Mouse (Mus musculus) inflammation-experienced regulatory T-cells, adult 6 months (primary cell): Measurements from ENCODE around the gene Glg1. TPM values are rescaled to one million over a fixed set of nuclear protein-coding genes. Genes with fewer than 3 reads are reported as not detected.
"Not testable (repeated sequence)": the region's sequence is repeated elsewhere in the genome, so short reads cannot be mapped to it uniquely, and the experiment has no call there.

Source experiments
- ATAC-seq: one replicate; pipeline ENCODE4 v1.8.0; 2017
- polyA plus RNA-seq, 3 experiments: library from polyadenylated mRNA; unstranded; fragments of 100-300 nt; shearing (Covaris generic); gene quantifications; one replicate each; pipeline ENCODE4 v1.2.1; 2017

Glg1 gene
- polyA plus RNA-seq, 3 experiments from 2014 or later, result 25.2 to 37.5 (median 28.5) TPM

DNA sequence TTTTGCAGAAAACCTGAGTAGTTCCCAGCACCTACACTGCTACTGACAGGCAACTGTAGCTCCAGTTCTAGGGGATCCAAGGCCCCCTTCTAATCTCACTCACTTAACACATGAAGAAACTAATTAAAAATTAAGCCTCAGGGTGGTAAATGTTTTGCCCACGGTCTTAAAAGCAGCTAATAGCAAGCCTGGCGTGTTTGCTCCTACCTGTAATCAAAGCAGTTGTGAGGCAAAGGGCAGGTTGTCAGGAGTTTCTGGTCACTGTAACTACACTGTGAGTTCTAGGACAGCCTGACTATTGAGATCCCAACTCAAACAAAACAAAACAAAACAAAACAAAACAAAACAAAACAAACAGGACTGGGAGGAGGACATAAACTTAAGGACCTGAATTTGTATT lies 8.9 kb downstream of the Glg1 start:
- ATAC-seq, result no peak

DNA sequence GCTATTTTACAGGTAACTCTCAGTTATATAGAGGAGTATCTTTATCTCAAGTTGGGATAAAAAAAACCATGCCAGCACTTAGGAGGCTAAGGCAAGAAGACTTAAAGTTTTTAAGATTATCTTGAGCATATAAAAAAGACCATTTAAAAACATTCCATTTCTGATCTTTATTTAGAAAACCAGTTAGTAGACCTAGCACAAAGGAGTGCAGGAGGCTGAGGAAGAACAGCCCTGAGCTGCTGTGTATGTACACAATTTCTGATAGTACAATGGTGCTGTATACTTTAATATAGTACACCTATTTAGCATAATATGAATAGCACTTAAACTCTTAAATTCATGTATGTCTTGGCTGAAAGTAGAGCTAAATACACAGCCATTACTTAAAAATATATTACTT lies 10.9 kb downstream of the Glg1 start:
- no peak for ATAC-seq

DNA sequence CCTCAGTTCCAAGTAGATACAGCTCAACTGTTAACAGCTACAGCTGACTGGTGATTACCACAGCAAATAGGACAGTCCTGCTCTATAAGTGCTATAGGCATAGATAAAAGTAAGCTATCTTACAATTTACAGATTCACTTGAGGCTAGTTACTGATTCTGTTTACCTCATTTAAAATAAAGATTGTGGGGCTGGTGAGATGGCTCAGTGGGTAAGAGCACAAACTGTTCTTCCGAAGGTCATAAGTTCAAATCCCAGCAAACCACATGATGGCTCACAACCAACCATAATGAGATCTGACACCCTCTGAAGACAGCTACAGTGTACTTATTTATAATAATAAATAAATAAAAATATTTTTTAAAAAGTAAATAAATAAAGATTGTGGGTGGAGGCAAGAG lies 12.2 kb downstream of the Glg1 start:
- ATAC-seq, result not testable (repeated sequence)

DNA sequence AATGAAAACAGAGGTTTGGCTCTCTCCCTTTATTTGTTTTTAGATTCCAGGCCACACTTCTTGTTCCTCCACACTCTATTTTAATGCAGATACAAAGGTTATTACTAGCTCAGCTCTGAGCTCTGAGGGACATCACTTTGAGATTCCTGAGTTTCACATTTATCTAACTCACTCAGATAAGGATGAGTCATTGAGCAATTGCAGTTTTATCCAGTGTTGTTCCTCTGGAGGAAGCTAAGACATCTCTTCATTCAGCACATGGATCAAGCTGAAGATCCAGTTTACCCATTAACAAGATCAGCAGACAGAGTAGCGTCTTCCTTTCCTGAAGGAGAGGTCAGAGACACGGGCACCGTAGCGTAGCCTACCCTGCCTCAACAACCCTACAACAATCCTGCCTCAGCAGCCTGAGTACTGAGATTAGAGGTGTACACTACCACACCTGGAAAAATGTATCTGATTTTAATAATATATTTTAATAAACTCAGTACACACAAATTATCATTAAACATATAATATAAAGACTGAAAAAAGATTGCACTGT lies 12.7 kb downstream of the Glg1 start:
- no peak for ATAC-seq

DNA sequence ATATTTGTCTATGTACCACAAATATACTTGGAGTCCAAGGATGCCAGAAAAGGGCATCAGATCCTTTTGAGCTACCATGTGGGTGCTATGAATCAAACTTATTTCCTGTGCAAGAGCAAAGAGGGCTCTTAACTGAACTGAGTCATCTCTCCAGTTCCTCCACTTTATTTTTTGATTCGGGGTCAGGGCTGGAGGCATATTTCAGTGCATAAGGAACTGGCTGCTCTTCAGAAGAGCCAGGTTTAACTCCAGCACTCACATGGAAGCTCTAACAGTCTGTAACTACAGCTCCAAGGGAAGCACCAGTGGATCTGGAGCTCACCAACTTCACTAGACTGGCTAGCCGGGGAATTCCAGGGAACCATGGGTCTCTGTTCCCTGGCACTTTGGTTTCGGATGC lies 21.7 kb downstream of the Glg1 start:
- no peak for ATAC-seq

DNA sequence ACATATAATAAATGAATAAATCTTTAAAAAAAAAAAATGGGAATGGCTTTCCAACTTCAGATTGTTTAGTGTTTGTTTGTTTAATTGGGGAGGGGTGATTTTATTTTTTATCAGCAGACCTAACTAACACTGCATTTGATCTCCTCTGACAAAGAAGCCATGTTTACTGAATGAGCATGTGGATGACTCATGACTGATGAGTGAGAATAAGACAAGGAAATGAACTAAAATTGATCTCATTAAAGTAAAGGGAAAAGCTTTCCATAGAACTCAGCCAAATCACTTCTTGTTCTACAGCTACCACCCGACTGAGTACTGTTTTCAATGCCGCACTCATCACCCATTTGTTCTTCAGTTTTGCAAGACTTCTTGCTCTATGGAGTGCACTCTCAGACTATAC lies 25.3 kb downstream of the Glg1 start:
- no peak for ATAC-seq

DNA sequence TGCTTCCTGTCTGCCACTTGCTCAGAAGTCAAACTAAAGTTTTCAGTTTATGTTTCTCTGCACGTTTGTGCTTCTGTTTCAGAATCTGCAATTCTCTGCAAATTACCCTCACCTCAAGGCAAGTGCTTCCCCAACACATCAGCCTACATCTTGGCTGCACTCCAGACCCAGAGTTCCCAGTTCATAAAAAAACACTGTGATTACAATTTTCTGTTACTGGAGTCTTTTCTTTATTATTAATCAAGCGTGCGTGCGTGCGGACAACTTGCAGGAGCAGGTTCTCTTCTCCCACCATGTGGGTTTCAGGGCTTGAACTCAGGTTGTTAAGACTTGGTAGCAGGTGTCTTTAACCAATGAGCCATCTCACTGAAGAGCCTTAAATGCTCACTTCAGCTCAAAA lies 34.9 kb downstream of the Glg1 start:
- no peak for ATAC-seq

DNA sequence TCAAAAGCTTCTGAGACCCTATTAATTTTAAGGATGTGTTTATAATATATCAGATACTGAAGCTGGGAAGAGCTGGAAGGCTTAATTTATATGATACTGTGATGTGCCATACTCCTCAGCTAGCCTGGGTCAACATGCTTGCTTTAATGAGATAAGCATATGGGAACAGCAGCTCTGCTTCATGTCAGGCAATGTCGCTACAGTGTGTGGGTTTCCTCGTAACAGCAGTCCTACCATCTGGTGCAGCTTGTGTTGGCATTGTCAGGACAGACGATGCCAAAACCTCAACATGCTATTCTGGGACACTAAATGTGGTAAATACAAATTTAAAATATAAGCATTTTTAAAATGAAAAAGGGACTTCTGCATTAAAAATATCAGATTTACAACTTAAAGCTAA lies 40.9 kb downstream of the Glg1 start:
- no peak for ATAC-seq

DNA sequence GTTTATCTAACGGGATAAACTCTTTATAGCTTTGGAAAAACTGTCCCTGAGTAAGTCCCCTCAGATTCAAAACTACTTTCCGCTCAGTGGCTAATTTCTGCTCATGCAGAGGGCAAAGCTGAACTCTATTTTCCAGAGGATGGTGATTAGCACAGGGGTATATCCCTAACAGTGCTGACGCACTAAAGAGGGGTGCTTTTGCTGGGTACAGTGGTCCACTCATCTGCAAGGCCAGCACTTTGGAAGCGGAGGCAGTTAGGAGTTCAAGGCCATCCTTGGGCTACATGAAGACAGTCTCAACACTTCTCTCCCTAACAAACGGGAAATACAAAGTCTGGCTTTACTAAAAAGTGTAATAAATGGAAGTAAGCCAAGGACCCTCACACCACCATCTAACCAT lies 45.6 kb downstream of the Glg1 start:
- no peak for ATAC-seq

DNA sequence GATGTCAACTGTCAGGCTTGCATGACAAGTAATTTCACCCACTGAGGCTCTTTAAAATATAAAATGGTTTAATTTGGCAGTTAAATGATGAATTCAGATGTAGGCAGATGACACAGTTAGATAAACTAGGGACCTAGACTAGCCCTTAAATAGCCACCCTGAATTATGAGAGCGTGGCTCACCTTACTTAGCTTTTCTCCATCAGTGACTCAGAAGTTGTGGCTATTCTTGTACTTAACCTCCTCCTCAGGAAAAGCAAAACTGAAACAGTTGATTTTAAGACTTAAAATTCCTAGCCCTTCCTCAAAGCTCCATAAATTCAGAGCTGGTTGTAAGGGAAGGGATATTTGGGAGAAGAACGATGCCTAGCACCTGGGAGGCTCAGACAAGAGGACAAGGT lies 47.8 kb downstream of the Glg1 start:
- ATAC-seq, result no peak

DNA sequence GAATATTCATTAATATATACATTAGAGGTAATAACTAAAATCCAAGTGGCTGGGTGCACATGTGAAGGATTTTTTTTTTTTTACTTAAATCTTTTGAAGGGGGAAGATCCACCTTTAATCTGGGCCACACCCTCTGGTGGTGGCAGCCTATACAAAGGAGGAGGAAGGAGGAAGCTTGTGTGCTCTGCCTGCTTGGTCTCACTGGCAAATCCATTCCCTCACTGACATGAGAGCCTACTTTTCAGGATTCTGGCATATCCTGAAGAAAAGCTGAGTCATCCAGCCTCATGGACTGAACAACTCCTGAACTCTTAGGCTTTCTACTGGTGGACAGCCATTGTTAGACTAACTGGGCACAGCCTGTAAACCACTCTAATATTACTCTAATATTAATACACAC lies 49.1 kb downstream of the Glg1 start:
- ATAC-seq, result no peak

DNA sequence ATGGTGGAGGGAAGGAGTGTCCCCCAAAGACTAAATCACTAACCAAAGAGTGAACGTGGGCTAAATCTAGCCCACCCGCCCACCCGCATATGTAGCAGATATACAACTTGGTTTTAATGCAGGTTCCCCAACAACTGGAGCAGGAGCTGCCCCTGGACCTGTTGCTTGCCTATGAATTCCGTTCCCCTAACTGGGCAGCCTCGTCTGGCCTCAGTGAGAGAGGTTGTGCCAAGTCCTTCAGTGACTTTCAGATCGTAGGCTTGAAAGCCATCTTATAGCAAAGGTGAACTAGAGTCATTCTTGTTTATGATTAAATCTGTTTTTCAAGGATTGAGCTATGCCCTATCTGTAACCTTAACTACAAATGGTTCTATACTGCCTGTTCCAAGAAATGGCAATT lies 52.7 kb downstream of the Glg1 start:
- no peak for ATAC-seq

DNA sequence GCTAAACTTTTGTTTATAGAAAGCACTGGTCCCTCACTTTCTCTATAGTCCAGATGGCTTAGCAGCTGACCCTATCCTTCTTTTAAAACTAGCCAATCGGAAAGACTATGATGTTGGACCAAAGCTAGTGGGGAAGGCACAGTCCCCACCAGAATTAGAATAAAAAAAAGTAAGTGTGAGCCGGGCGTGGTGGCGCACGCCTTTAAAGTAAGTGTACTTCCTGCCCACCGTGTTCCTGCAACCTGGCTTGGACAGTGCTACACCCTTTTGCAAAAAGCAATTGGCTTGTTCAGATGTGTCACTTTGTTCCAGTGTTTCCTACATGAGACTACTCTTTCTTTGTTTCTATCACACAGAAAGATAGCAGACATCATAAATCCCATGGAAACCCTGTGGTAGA lies 54.0 kb downstream of the Glg1 start:
- no peak for ATAC-seq

DNA sequence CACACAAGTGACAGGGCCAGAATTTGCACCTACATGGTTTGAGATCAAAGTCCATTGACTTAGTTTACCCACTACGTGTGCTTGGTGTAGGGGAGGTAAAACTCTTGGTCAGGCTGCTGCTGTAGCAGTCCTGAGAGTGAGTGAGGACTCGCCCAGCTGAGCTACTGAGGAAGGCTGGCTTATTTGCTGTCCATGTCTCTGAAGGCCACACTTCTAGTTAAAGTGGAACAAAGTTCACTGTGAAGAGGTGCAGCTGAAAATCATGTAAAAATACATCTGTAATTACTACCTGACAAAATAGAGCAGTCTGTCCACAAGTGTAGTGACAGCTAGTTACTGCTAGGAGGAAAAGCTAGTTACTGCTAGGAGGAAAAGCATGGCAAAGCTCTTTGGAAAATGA lies 55.7 kb downstream of the Glg1 start:
- no peak for ATAC-seq

DNA sequence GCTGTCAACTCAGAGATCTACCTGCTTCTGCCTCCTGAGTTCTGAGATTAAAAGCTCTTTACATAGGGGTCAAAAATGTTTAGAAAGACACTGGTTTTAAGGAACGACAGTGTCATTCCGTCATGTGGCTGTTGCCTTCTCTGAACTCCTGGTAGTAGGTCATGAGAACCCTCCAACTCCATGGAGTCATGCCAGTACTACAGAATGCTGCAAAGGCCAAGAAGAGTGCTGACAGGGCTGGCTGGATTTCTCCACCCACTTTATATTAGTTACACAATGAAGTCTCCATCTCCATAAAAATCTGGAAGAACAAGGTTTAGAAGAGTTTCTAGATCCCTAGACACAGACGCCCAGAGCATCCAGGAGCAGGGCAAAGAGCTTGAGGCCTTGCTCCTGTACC lies 61.0 kb downstream of the Glg1 start:
- ATAC-seq, result no peak

DNA sequence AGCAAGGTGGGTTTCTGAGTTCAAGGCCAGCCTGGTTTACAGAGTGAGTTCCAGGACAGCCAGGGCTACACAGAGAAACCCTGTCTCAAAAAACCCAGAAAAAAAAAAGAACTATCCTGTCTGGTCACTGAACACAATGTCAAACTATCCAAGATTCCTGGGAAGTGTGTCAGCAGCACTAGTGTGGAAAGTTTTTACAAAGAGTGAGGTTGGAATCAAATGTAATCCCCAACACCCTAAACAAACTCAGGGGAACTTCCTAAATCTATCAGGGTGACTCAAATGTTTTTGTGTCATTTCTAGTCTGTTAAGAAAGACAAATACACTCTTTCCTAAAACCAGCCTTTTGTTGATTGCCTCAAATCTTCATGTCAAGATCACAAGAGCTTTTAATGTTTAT lies 62.8 kb downstream of the Glg1 start:
- ATAC-seq, result no peak

DNA sequence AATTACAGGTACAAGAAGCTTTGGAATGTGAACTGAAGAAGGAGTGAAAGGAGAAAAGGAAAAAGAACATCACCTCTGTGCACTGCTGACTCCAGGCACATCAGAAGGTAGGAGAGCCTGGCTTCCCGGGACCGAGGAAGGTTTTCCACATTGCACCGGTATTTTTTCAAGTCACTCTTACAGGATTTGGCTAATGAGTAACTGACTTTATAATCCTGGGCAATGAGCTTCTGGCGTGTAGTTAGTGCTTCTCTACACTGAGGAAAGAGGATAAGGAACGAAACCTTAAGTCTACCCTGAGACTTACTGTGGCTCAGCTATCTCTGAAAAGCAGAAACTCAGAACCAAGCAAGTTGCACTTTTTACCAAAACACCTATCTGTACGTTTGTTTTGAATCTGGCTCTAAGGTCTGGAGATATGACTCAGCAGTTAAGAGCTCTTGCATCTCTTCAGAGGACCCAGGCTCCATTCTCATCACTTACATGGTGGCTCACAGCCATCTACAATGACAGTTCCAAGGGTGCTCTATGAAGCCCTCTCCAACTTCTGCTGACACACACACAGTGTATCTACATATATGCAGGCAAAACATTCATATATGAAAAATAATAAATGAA lies 70.3 kb downstream of the Glg1 start:
- ATAC-seq, result no peak

DNA sequence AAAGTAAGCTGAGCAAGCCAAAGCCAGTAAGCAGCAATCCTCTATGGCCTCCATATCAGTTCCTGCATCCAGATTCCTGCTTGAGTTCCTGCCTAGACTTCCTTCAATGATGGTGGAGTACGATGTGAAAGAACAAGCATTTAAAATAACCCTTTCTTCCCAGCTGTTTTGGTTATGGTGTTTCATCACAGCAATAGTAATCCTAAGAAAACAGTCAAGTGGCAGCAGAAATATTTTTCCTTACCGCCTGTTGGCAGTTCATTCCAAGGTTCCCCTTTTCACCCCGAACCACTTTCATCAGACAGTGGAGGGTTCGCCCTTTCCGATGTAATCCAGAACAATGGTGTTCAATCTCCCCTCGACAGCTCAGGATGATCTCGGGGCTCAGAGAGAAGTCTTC lies 71.5 kb downstream of the Glg1 start:
- no peak for ATAC-seq

DNA sequence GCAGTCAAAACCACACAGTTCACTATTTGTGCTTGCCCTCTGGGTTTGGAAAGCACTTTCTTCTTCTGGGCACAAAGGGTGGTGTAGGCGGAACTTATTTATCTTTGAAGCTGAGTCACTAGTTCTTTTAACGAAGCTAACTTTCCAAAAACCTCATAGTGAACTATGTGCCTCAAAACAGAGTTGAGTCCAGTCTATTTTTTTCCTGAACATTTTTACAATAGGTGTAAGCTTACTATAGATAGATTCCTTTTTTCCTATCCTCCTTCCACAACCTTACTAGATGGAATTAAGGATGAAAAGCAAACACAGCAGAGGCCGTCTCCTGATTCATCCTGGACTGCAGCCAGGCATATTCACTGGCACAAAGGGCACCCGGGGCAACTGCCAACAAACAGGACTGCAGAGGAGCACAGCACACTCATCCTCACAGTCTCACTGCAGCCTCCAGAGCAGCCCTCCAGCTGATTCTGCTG lies 73.5 kb downstream of the Glg1 start:
- ATAC-seq, result no peak

DNA sequence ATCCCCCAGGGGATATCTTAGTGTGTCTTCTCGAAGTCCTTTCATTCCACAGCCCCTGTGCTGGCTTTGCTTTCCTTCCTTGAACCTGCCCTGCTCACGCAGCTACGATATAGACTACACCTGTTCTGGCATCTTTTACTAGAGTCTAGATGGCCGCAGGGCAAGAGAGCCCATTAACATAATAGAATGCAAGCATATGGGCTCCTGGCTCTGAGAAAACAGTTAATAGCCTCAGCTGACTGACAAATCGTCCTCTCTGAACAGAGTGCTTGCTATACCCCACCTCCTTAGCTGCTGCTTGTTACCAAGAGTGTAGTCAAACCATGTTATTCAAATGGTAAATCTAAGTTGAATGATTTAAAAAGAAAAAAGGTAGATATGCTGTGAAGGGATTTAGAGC lies 87.4 kb downstream of the Glg1 start:
- ATAC-seq, result no peak

DNA sequence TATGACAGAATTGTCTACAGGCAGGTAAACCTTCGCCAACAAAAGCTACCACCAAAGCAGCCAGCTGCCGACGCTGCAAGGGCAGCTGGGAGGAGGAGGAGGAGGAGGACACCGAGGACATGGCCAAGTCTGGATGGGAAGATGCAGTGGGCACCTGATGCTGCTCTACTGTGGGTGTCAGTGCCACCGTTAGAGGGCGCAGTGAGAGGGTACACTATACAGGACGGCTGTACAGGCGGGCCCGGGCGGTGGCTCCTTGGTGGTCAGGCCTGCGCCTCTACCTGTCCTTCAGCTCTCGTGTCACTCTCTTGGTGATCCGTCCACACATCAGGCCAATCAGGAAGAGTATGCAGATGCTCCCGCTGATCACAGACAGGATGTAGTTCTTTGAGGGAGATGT lies 101.4 kb downstream of the Glg1 start:
- ATAC-seq, result no peak

DNA sequence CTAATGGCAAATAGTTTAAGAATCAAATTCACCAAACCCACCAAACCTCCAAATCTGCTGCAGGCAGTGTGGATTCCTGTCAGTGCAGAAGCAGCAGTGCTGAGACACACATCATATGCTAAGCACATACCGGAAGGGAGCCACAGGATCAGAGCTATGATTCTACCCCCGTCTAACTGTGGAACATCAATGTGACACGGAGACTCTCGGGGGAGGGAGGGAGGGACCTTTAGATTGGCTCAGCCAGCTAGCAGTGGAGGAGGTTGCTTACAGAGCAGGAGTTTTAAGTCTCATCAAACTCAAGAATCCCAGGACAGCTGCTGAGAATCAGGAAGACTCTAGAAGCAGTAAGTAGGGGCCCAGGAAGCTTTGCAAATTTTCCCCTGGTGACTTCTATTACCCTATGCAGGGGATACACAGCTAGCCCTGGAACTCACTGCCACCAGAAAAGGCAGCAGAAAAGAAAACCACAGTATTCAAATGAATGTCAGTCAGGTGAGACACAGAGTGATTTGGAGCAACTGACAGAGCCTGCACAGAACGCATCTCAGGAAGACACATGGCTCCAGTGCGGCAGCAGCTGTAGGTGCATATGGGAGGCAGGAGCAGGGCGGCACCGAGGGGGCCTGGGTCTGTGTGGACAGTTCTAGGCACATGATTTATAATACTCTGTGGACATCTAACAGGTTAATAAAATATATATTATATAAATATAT lies 103.1 kb downstream of the Glg1 start:
- no peak for ATAC-seq

DNA sequence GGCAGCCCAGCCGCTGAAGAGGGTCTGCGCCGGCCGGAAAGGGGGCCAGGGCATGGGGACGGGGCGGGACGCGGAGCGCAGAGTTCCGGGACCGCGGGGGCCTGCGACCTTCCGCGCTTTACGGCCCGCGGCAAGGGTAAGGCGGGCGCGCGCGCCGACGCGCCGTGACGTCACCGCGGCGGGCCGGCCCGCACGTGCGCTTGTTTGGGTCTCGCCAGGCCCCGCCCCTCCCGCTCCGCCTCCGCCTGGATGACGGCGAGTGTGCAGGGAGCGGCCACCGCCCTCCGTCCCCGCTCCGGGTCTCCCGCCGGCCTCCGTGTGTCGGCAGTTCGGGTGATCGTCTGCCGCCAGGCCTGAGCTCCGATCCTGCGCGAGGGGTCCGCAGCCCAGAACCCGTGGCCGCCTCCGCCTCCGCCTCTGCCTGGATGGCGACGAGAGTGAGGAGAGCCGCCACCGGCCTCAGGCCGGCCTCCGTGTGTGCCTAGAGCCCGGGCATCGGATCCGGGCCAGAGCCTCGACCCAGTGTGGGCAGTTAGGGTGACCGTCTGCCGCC lies 113.5 kb downstream of the Glg1 start:
- peak; percentile 88 for ATAC-seq

DNA sequence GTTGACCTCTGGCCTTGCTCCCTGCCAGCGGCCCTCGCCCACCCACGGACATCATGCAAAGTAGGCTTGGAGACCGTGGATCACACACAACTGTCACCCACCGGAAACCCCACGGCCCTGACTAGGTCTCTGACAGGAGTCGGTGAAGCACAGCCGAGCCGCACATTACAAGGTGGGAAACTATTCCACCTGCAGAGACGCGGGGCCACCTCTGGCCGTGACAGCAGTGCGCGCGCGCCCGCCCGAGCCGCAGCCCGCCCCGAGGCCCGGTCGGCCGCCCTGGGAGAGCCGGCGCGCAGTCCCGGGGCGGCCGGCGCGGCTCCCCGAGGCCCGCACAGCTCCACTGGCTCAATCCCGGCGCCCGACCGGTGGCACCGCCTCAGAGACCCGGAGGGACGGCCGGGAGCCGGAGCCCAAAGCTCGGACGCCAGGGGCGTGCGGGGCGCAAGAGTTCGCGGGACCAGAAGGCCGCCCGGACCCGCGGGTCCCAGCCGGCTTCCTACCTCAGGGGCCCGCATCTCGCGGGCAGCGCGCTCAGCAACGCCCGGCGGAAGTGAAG lies 114.0 kb downstream of the Glg1 start:
- ATAC-seq, result peak; percentile 44
